Mouse (Mus musculus) adrenal gland, postnatal 0 days (tissue): ENCODE results near the gene Olfr1447. TPM values are rescaled to one million over a fixed set of nuclear protein-coding genes. Genes with fewer than 3 reads are reported as not detected.

Source experiments
- polyA plus RNA-seq: library from polyadenylated mRNA; unstranded; fragments of >200 nt; fragmentation: Nextera tagmentation; extraction: Ambion mirVana; gene quantifications from 2 replicates; pipeline ENCODE4 v1.2.1, GENCODE M21; 2015

Gene Olfr1447
- not detected in 2 replicates for polyA plus RNA-seq

GRCm38 (mm10) chr19:12903643-12904042, at the start of gene Olfr1447:
Olfr1447 (minus strand) TSS chr19:12903743.

GRCm38 (mm10) chr19:12949958-12950357, 46.4 kb upstream of the Olfr1447 start, which contains the start of gene Olfr1450:
Olfr1450 (plus strand) TSS chr19:12950258.

GRCm38 (mm10) chr19:12930540-12930939, 27.0 kb upstream of the Olfr1447 start, which contains the start of gene Olfr1449:
Olfr1449 (plus strand) TSS chr19:12930840.

GRCm38 (mm10) chr19:12924319-12924718, 20.8 kb upstream of the Olfr1447 start, which contains the start of gene Olfr1448:
Olfr1448 (minus strand) TSS chr19:12924419.

GRCm38 (mm10) chr19:12893424-12893823, 10.1 kb downstream of the Olfr1447 start, which contains the start of gene Olfr1446:
Olfr1446 (minus strand) TSS chr19:12893524.

GRCm38 (mm10) chr19:12883555-12883954, 20.0 kb downstream of the Olfr1447 start, which contains the start of gene Olfr1445:
Olfr1445 (plus strand) TSS chr19:12883855.

GRCm38 (mm10) chr19:12856983-12857382, 46.6 kb downstream of the Olfr1447 start, which contains the start of gene Olfr1444:
Olfr1444 (plus strand) TSS chr19:12857283.

Other genes with a start within 250 kb of the Olfr1447 start
- not detected in 2 replicates for gene Olfr1442, start 233.3 kb downstream of the Olfr1447 start, polyA plus RNA-seq
- gene Olfr1443, start 225.6 kb downstream of the Olfr1447 start, polyA plus RNA-seq, result not detected in 2 replicates
- 0.69 and 0.88 TPM in 2 replicates for gene Keg1, start 208.0 kb downstream of the Olfr1447 start, polyA plus RNA-seq
- 0.43 and 0.69 TPM in 2 replicates for gene Cntf, start 138.1 kb downstream of the Olfr1447 start, polyA plus RNA-seq
- gene Zfp91, start 107.6 kb downstream of the Olfr1447 start, polyA plus RNA-seq, result 11.3 and 12.5 TPM in 2 replicates
- 3.7 and 5.1 TPM in 2 replicates for gene Lpxn, start 107.5 kb downstream of the Olfr1447 start, polyA plus RNA-seq
- gene Gm5244, start 57.1 kb downstream of the Olfr1447 start, polyA plus RNA-seq, result not detected in 2 replicates
- gene Olfr1444, start 46.5 kb downstream of the Olfr1447 start, polyA plus RNA-seq, result not detected in 2 replicates
- not detected in 2 replicates for gene Olfr1445, start 19.9 kb downstream of the Olfr1447 start, polyA plus RNA-seq
- not detected in 2 replicates for gene Olfr1446, start 10.2 kb downstream of the Olfr1447 start, polyA plus RNA-seq
- not detected in 2 replicates for gene Olfr1448, start 20.7 kb upstream of the Olfr1447 start, polyA plus RNA-seq
- not detected in 2 replicates for gene Olfr1449, start 27.1 kb upstream of the Olfr1447 start, polyA plus RNA-seq
- gene Olfr1450, start 46.5 kb upstream of the Olfr1447 start, polyA plus RNA-seq, result not detected in 2 replicates
- gene Olfr1451, start 91.3 kb upstream of the Olfr1447 start, polyA plus RNA-seq, result not detected in 2 replicates
- not detected in 2 replicates for gene Olfr1453, start 124.6 kb upstream of the Olfr1447 start, polyA plus RNA-seq
- gene Olfr1454, start 156.9 kb upstream of the Olfr1447 start, polyA plus RNA-seq, result not detected in 2 replicates
- not detected in 2 replicates for gene Olfr1457, start 194.1 kb upstream of the Olfr1447 start, polyA plus RNA-seq
- not detected in 2 replicates for gene Olfr1458, start 203.0 kb upstream of the Olfr1447 start, polyA plus RNA-seq
- not detected in 2 replicates for gene Olfr1459, start 245.8 kb upstream of the Olfr1447 start, polyA plus RNA-seq